Mouse (Mus musculus) testis, adult 2 months (tissue): ENCODE measurements around the gene Iqcb1. TPM values are rescaled to one million over a fixed set of nuclear protein-coding genes. Genes with fewer than 3 reads are reported as not detected.
A peak's percentile ranks its signal among the peaks of the same experiment; 100 is the strongest.

Experiments used
- H3K27ac ChIP-seq: fragments of 200-500 bp; 2 replicates; pipeline ENCODE4 v1.5.1; 2012; ENCODE audit warnings: low read depth, low read length; ENCODE audit not compliant: control insufficient read depth, insufficient read depth
- H3K27me3 ChIP-seq: fragments of 200-500 bp; 2 replicates; pipeline ENCODE4 v1.6.1; 2012; ENCODE audit warnings: mild to moderate bottlenecking, low read length, moderate library complexity; ENCODE audit not compliant: control insufficient read depth, insufficient read depth
- H3K36me3 ChIP-seq: fragments of 200-500 bp; 2 replicates; pipeline ENCODE4 v1.6.1; 2012; ENCODE audit warnings: mild to moderate bottlenecking, low read length; ENCODE audit not compliant: control insufficient read depth, insufficient read depth
- H3K4me1 ChIP-seq: fragments of 200-500 bp; 2 replicates; pipeline ENCODE4 v1.6.1; 2012; ENCODE audit warnings: low read length; ENCODE audit not compliant: control insufficient read depth, insufficient read depth
- H3K4me3 ChIP-seq: fragments of 200-500 bp; 2 replicates; pipeline ENCODE4 v1.5.1; 2012; ENCODE audit warnings: low read depth, mild to moderate bottlenecking, low read length, moderate library complexity, mixed read lengths; ENCODE audit not compliant: control insufficient read depth
- CTCF ChIP-seq: fragments of 200-500 bp; IDR thresholded peaks from 2 replicates; pipeline ENCODE4 v1.5.1; 2012; ENCODE audit warnings: low read depth, mild to moderate bottlenecking, inconsistent platforms, low read length, moderate library complexity; ENCODE audit not compliant: control insufficient read depth, insufficient read depth, insufficient replicate concordance
- POLR2A ChIP-seq: fragments of 200-500 bp; IDR thresholded peaks from 2 replicates; pipeline ENCODE4 v1.6.1; 2012; ENCODE audit warnings: low read depth, mild to moderate bottlenecking, inconsistent platforms, low read length, moderate library complexity; ENCODE audit not compliant: control insufficient read depth
- polyA plus RNA-seq: library from polyadenylated mRNA; depleted of rRNA; stranded (reverse); fragments of >200 nt; gene quantifications from 2 replicates; pipeline ENCODE4 v1.2.3, GENCODE M21; 2012

Iqcb1 gene
- polyA plus RNA-seq, 1 experiment, result 16.1 TPM

DNA sequence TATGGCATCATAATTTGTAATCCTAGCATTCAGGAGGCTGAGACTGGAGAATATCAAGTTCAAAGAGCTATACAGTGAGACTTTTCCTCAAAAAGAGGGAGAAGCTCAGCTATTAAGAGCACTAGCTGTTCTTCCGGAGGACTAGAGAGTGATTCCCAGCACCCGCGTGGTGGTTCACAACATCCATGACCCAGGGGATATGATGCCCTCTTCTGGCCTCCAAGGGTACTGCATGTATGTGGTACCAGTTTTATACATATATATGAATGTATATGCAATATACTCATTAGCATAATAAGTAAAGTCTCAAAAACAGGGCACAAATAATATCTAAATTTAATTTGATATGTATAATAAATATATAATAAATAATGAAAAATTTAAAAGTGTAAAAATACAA, 25.8 kb upstream of the Iqcb1 start:
- Histone ChIP-seq H3K36me3 (no peaks in the 10 kb centered on the region), H3K27me3 (no peaks in the 10 kb centered on the region), H3K4me1 (no peaks in the 10 kb centered on the region), H3K27ac (no peak overlapping the region), H3K4me3 (no peak overlapping the region)
- TF ChIP-seq CTCF (peak; percentile 52; the same call in 1 of the 2 replicates), POLR2A (no peak)

DNA sequence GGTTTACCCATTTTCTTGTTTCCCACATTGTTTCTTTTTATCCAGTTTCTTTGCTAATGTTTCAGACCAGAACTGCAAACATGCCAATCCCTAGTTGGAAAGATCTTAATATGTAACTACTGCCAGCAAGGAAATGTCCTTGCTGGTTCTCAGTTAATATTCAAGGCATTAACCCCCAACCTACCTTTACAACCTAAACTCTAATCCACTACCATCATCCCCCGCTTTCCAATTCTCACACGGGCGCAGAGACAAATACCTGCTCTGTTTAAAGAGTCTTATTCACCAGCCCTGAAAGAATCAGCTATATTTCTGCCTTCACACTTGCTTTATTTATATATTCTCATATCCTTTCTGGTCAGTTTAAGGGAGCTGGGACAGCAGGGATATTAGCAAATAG, 19.6 kb upstream of the Iqcb1 start:
- H3K27ac ChIP-seq, result no peak overlapping the region
- H3K27me3 ChIP-seq, result no peaks in the 10 kb centered on the region
- TF ChIP-seq CTCF (no peak), POLR2A (no peak)
- no peak overlapping the region for H3K4me3 ChIP-seq
- H3K36me3 ChIP-seq, result no peaks in the 10 kb centered on the region
- H3K4me1 ChIP-seq, result no peaks in the 10 kb centered on the region

DNA sequence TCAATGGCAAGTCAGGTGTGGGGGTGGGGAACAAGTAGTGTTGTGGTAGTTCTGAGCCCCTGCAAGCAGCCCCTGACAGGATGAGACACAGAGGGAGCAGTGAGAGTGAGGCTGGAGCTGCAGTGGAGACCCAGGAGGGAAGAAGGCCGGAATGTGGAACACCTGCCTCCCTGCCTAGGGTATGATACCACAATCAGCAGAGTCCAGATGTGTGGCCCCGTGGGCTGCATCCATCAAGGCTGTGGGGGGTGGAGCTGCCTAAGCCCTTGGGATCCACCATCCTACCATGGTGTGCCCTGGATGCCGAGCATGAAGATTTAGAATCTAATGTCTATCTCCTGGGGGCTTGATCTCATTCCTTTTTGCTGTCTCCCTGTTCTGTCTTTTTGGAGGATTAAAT, 14.5 kb upstream of the Iqcb1 start:
- no peak overlapping the region for H3K27ac ChIP-seq
- no peaks in the 10 kb centered on the region for H3K36me3 ChIP-seq
- H3K4me3 ChIP-seq, result no peak overlapping the region
- TF ChIP-seq CTCF (no peak), POLR2A (no peak)
- no peaks in the 10 kb centered on the region for H3K27me3 ChIP-seq
- H3K4me1 ChIP-seq, result no peaks in the 10 kb centered on the region

DNA sequence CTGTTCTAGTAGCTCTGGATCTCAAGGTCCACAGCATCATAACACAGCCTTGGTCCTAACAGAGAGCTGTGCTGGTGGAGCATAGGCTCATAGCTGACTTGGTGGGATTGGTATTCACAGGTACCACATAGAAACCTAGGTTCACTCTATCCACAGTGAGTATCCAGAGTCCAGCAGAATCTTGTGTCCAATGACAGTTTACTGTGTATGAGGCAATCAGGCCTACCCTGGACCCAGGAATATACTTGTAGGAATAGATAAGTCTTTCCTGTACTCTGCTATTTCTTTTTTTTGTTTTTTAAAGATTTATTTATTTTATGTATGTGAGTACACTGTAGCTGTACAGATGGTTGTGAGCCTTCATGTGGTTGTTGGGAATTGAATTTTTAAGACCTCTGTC, 11.3 kb upstream of the Iqcb1 start:
- Histone ChIP-seq H3K4me3 (no peak overlapping the region), H3K27ac (no peak overlapping the region), H3K27me3 (no peaks in the 10 kb centered on the region), H3K36me3 (no peaks in the 10 kb centered on the region), H3K4me1 (no peaks in the 10 kb centered on the region)
- no peak for TF ChIP-seq CTCF
- no peak for TF ChIP-seq POLR2A

DNA sequence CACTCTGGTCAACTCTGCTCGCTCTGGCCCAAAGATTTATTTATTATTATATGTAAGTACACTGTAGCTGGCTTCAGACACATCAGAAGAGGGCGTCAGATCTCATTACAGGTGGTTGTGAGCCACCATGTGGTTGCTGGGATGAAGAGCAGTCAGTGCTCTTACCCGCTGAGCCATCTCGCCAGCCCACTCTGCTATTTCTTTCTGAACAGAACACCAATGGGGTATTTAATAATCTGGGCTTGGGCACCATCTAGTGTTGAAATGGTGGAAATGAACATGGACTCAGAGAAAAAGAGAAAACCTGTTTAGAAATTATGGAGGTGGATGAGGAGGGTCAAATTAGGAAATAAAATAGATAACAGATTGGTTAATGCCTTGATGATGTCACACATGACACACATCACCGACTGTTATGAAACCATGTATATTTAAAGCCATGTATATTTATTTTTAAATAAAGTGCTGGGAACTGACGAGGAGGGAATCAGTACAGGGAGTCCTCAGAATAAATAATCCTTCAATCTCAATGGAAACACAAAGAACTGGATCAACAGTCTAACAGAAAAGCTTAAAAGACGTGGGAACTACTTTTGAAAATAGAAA, 10.8 kb upstream of the Iqcb1 start:
- no peaks in the 10 kb centered on the region for H3K4me1 ChIP-seq
- H3K27ac ChIP-seq, result no peak overlapping the region
- no peak overlapping the region for H3K4me3 ChIP-seq
- no peak for TF ChIP-seq POLR2A
- TF ChIP-seq CTCF, result no peak
- no peaks in the 10 kb centered on the region for H3K27me3 ChIP-seq
- H3K36me3 ChIP-seq, result no peaks in the 10 kb centered on the region

DNA sequence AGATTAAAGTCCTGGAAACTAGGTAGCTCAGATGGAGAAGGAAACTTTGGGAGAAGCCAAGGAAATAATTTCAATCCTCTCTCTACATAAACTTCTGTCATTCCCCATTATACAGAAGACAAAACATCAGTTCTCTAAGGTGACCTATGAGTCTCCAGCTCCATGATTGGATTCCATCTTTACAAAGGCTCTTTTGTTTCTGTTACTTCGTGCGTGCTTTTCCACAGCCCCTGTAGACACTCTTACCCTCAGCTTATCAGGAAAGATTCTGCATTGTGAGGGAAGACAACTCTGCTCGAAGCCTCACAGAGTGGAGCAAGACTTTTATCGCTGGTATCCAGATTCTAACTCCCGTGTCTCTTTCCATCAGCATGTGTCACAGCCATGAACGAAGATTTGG, 8.2 kb upstream of the Iqcb1 start:
- no peak overlapping the region for H3K4me3 ChIP-seq
- H3K27ac ChIP-seq, result no peak overlapping the region
- no peaks in the 10 kb centered on the region for H3K36me3 ChIP-seq
- H3K4me1 ChIP-seq, result no peaks in the 10 kb centered on the region
- no peak for TF ChIP-seq CTCF
- TF ChIP-seq POLR2A, result no peak
- no peaks in the 10 kb centered on the region for H3K27me3 ChIP-seq

DNA sequence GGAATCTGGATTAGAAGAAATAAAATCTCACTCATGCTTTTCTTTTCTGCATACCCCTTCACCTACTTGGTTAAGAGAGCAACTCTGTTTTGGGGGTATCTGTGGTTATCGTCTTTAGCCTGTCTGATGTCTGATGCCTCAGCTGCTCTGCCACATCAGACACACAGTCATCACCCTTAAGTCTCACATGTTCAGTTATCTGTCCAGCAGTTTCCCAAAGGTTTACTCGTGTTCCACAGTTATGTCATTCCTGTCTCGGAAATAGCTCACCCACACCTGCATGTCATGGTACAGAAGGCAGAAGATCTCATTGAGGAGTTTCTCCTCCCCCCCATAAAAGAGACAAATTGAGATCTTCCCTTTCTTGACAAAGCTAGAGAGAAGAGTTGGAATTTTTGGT, 7.4 kb upstream of the Iqcb1 start:
- no peaks in the 10 kb centered on the region for H3K36me3 ChIP-seq
- H3K4me1 ChIP-seq, result no peaks in the 10 kb centered on the region
- H3K4me3 ChIP-seq, result no peak overlapping the region
- TF ChIP-seq CTCF, result no peak
- no peak for TF ChIP-seq POLR2A
- no peaks in the 10 kb centered on the region for H3K27me3 ChIP-seq
- no peak overlapping the region for H3K27ac ChIP-seq

DNA sequence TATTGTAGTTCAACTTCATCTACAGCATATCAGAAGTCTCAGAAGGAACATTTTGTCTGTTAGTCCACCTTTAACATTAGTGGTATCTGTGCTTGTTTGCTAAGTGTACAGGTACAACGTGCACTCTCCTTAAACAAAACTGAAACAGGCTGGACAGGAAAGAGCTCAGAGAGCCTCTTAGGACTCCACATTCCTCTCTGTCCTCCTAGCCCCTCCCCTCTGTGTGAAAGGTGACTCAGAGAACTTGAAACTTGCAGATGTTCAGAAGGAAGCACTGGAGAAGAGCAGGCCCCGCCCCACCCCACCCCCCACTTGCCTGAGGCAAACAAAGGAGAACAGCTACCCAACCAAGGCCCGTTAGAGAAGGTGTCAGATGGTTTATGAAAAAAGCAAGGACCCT, 6.7 kb upstream of the Iqcb1 start:
- TF ChIP-seq CTCF (no peak), POLR2A (no peak)
- H3K4me1 ChIP-seq, result no peaks in the 10 kb centered on the region
- no peaks in the 10 kb centered on the region for H3K27me3 ChIP-seq
- no peak overlapping the region for H3K27ac ChIP-seq
- no peaks in the 10 kb centered on the region for H3K36me3 ChIP-seq
- H3K4me3 ChIP-seq, result no peak overlapping the region
